Mouse (Mus musculus) adrenal gland, adult 18-20 months (tissue): Measurements from ENCODE around the gene Zfp874b. TPM values are rescaled to one million over a fixed set of nuclear protein-coding genes. Genes with fewer than 3 reads are reported as not detected.
"Not testable (repeated sequence)": the region's sequence is repeated elsewhere in the genome, so short reads cannot be mapped to it uniquely, and the experiment has no call there.

Experiments used
- DNase-seq, 2 experiments: peaks; one replicate each; pipeline ENCODE4 v3.0.0; 2021 to 2022; ENCODE audit warnings: low spot score in 2 of 2
- long read RNA-seq, 2 experiments: library from polyadenylated mRNA; stranded (forward); transcript quantifications; one replicate each; pipeline ENCODE4 v2.0.0; 2021
- total RNA-seq, 2 experiments: library from RNA; stranded (reverse); gene quantifications; 1 replicate in 1 of 2; 2 replicates in 1 of 2; pipeline ENCODE4 v1.2.3; 2021

Gene Zfp874b
- total RNA-seq = 10 to 100 TPM; 18.0 to 22.0 TPM
- long read RNA-seq, experiment 1 = 0 reads
- long read RNA-seq, experiment 2, partial matches to known transcripts = 0 of 2 reads
- long read RNA-seq, experiment 2, other reads (novel, unspliced or antisense) = 0 of 2 reads

GRCm38 (mm10) chr13:67483625-67484423, at the start of gene Zfp874b:
Zfp874b (minus strand) TSS chr13:67484258.
- peak; percentile 70 to 80 for DNase-seq

- no peak for DNase-seq
These were observed 43.1 kb upstream of the Zfp874b start for GRCm38 (mm10) chr13:67527049-67527730.

GRCm38 (mm10) chr13:67525753-67526410, 41.8 kb upstream of the Zfp874b start, which contains the start of the genes Gm26965 and Zfp87:
Gm26965 (minus strand) TSS chr13:67526151.
Zfp87 (minus strand) TSS chr13:67526177.
- DNase-seq = peak; percentile 83 to 85

GRCm38 (mm10) chr13:67500908-67501307, 16.9 kb upstream of the Zfp874b start:
- no peak for DNase-seq

GRCm38 (mm10) chr13:67500084-67500719, 16.1 kb upstream of the Zfp874b start, which contains the start of gene Zfp58:
Zfp58 (minus strand) TSS chr13:67500555.
- DNase-seq = peak; percentile 71 to 76

- DNase-seq = no peak
These were observed 11.6 kb upstream of the Zfp874b start for GRCm38 (mm10) chr13:67495631-67496030.

GRCm38 (mm10) chr13:67484424-67484811, 360 bp upstream of the Zfp874b start:
- DNase-seq = no peak

GRCm38 (mm10) chr13:67481528-67481927, 2.5 kb downstream of the Zfp874b start:
- DNase-seq = no peak

GRCm38 (mm10) chr13:67469274-67469673, 14.8 kb downstream of the Zfp874b start:
- no peak for DNase-seq

- DNase-seq = not testable (repeated sequence)
These were observed 20.4 kb downstream of the Zfp874b start for GRCm38 (mm10) chr13:67463506-67464185.

GRCm38 (mm10) chr13:67452021-67452309, 32.1 kb downstream of the Zfp874b start:
- no peak for DNase-seq

GRCm38 (mm10) chr13:67451172-67452020, 32.7 kb downstream of the Zfp874b start, which contains the start of gene Zfp874a:
Zfp874a (minus strand) TSS chr13:67451624.
- peak; percentile 79 to 81 for DNase-seq

- DNase-seq = not testable (repeated sequence)
These were observed 47.0 kb downstream of the Zfp874b start for GRCm38 (mm10) chr13:67437095-67437494.

- peak in 1 of 2 experiments; percentile 48 for DNase-seq
These were observed 55.9 kb downstream of the Zfp874b start for GRCm38 (mm10) chr13:67428116-67428515.

GRCm38 (mm10) chr13:67425699-67426098, 58.4 kb downstream of the Zfp874b start:
- DNase-seq = not testable (repeated sequence)

GRCm38 (mm10) chr13:67422532-67422931, 61.5 kb downstream of the Zfp874b start:
- not testable (repeated sequence) for DNase-seq
